Mouse (Mus musculus) T-helper 1 cell (primary cell): ENCODE measurements around the gene Slc25a1.

ENCODE experiments used
- in situ Hi-C: fragments of 300-600 bp; cut with MboI, MseI; formaldehyde crosslinking; loops from one replicate; pipeline ENCODE4 v1.15.1; 2025; ENCODE audit warnings: high pct_unique_total_duplicates

The Slc25a1 gene

DNA sequence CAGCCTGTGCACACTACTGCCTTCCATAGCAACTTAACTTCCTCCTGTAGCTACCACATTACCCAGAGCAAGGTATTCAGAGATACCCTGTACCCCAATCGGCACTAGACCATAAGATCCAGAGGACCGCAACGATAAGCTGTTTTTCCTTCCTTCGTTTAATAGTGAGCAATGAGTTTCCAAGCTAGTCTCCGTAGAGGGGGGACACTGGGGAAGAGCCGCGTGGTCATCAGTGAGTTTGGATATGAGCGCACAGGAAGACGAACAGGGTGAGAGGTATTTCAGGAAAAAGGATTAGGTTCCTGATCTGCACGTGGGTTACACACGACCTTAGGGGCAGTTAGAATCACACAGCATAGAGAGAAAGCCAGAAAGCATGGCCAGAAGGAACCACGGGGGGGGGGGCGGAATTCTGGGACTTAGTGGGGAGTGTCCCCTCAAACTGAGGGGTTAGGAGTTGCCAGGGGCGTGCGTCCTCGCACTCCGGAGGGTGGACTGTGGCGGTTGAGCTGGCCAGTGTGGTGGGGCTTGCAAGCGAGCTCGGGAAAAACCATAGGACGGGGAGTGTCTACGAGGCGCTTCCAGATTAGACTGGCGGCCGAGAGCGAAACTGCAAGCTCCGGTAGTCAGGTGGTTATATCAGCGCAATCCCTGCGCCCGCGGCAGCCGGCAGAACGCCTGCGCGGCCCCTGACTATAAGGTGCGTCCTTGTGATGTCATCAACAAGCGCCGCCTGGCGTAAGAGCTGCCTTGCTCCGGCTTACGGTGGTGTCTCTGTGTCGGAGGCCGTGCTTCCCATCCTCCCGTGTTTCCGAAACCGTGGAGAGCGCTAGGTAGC is 6.5 kb downstream of the Slc25a1 start:
- in situ Hi-C loops: no loop called here

DNA sequence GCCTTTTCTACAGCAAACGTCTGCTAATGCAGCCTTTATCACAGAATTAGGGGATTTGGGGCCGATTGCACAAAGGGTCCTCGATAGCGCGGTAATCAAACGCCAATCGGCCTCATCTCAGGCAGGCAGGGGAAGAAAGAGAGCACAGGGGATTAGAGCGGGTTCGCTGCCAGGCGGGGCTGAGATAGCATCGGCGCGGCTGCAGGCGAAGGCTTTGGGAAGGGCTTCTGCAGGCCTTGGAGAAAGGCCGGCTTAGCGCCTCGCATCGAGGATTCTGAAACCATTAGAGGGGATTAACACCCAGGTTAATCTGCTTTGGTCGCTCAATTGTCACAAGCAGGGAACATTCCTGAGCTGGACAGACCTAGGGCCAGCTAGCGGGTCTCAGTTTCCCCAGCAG is 7.4 kb downstream of the Slc25a1 start:
- in situ Hi-C loops: no loop called here

DNA sequence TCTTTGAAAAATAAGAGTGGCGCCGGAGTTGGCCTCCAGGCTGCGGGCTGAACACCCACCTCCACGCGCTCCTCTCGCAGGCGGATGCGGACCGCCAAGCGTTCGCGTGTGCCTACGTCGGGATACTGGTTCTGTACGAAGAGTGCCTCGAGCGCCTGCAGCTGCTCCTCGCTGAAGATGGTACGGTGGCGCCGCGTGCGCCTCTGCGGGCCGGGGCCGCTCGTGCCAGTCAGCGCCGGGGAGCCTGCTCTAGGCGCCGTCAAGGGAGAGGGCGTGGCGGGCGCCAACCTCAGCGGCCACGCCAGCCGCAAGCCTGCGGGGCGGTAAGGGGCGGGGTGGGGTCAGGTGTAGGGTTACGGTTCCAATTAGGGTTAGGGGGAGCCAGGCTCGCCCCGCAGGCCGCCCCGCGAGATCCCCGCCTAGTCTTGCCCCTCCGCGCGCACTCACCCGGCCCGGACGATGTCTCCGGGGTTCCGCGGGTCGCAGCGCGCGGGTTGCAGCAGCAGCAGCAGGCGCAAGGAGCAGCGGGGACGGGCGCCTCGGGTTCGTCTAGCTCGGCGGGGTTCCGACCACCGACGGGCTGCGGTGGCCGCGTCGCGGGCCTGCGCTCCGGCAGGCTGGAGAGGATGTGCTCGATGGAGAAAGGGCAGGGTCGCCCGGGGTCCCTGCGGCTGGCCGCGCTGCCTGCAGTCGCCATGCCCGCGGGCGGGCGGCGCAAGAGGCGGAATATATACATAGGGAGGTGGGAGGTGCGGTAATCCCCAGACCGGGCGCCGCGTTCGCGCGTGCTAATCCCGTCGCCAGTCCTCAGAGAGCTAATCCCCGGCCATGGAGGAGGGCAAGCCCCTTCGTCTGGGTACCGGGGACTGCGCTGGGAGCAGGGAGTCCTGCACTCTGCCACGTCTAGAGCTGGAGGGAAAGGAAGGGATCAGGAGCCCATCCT is 13.4 kb downstream of the Slc25a1 start, which contains the start of gene Gsc2:
Gene Gsc2, minus strand, starts transcription at position 753 of the 943 bp plus-strand sequence.
- in situ Hi-C loops: no loop called here

DNA sequence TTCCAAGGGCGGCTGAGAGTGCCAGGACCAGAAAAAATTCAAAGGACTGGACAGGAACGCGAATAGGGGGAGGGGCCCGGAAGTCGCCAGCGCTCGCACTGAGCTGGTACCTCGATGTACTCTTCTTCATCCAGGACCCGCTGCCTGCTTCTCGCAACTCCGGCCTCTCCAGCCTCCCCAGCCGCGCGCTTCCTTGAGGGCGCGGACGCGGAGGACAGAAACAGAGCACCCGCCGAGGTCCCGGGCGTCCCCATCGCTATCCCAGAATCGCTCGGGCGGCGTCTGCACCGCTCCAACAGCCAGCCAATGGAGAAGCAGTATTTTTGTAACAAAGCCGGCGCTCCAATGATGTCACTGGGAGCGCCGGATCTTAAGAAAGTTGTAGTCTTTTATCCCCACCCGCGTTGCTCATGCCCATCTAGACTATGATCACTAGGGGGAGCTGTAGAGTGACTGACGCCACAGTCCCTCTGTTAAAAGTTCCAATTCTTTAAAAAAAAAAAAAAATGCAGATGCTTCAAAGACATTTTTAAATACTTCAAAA is 16.9 kb downstream of the Slc25a1 start, which contains the start of gene Ess2:
Gene Ess2, minus strand, starts transcription at position 297 of the 544 bp plus-strand sequence.
- in situ Hi-C loops: no loop called here

- in situ Hi-C loops: loop anchor here (10.0 kb wide), 1 partner anchor 936 kb away; the partner anchor contains the start of genes 2510002D24Rik and Gm28539
These were observed 29.6 kb downstream of the Slc25a1 start, which contains the start of the genes Dgcr2 and Tssk2 for GRCm38 (mm10) chr16:17898462-17898861. TSS of gene Dgcr2 (minus strand) at chr16:17898562. TSS of gene Tssk2 (plus strand) at chr16:17898637.

DNA sequence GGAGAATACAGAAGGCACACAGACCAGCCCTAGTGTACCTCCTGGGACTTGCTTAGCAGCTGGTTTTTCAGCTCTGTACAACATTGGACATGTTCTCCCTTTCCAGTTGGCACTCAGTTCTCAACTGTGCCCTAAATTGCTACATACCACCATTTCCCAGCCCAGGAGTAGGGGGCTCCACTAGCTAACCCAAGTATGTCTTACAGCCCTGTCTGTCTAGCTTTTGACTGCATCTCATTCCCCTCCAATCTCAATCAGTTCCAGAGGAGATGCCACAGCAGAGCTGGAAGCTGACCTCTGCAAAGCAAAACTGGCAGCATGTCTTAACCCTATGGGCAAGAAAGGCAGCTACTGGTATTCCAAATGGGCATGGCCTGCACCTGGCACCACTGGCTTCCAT is 31.9 kb downstream of the Slc25a1 start:
- in situ Hi-C loops: loop anchor here (10.0 kb wide), 1 partner anchor 939 kb away; the partner anchor contains the start of genes 2510002D24Rik and Gm28539

DNA sequence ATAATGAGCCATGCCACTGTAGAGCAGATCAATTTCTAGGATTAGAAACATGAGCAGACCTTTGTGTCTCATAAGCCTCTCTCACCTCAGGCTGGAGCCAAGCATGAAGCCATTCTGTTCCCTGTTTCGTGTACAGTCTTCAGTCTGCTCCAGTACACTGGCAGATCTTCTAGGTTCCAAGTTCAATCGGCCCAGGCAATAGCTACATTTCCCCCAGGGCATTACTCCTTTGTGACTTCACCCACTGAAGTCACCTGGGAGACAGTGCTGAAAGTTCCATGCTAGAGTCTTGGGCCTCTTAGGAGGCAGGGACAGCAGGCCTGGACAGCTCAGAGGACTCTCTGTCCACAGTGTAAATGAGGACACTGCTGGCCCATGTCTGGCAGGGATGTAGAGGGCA is 34.1 kb downstream of the Slc25a1 start, which contains the start of gene Tssk1:
Gene Tssk1, plus strand, starts transcription at position 301 of the 400 bp plus-strand sequence.
- in situ Hi-C loops: loop anchor here (10.0 kb wide), 1 partner anchor 941 kb away; the partner anchor contains the start of genes 2510002D24Rik and Gm28539

DNA sequence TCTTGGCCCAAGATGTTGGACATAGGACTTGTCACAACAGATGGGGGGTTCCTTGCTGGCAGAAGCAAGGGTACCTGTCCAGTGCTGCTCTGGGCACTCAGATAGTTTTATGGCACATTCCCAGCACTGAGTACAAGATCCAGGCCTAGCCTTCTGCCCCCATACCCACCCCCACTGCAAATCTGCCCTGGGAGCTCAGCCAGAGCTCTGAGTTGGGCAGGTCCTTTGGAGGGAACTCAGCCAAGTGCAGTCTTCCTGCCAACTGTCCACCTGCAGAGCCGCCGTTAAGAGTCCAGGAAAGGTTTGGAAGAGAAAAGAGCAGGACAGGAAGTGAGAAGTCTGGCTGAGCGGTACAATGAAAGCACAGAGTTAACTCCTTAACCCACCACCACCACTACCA is 35.4 kb downstream of the Slc25a1 start:
- in situ Hi-C loops: loop anchor here (10.0 kb wide), 1 partner anchor 942 kb away; the partner anchor contains the start of genes 2510002D24Rik and Gm28539

GRCm38 (mm10) chr16:17891567-17891959 is 36.5 kb downstream of the Slc25a1 start, which contains the start of gene Gm20518:
TSS of gene Gm20518 (minus strand) at chr16:17891671.
- in situ Hi-C loops: loop anchor here (10.0 kb wide), 1 partner anchor 943 kb away; the partner anchor contains the start of genes 2510002D24Rik and Gm28539

DNA sequence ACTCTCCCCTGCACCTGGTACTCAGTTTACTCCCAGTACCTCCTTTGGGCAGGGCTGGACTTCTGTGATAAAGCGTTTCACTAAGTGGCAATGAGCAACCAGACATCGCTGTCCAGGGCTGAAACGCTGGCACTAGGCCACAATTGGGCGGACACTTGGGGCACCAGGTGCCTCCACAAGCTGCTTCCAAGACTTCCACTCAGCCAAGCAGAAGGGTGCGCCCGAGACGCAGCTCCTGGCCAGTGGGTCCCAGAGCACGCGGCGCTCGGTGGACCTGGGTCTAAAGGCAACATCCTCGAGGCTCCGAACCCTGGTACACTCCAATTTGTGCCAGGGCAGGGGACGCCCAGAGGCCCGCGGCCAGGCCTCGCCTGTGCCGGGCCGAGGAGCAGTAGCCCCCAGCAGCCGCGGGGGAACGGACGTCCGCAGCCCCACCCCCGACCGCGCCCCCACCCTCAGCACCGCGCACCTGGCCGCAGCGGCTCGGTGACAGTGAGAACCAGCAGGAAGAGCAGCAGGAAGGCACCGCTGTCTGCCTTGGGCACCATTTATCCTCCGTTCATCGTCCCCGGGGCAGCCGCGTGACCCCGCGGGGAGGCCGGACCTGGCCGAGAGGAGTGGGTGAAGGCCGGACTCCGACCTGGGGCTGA is 37.0 kb downstream of the Slc25a1 start:
- in situ Hi-C loops: loop anchor here (10.0 kb wide), 1 partner anchor 944 kb away; the partner anchor contains the start of genes 2510002D24Rik and Gm28539

DNA sequence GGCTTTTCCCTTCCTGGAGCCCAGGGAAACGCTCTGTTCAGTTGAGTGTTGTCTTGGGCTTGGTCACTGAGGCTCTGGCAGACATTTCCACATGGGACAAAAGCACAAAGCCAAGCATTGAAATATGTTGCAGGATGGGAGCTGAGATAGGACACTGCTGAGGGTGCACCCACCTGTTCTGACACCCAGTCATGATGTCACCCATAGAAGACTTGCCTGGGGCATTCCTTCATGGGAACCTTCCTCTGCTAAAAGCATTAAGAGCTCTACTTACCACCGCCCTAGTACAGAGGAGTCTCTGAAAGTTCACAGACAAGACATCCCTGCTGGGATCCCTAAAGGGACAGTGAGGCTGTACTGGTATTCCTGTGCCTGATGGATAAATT is 37.7 kb downstream of the Slc25a1 start:
- in situ Hi-C loops: loop anchor here (10.0 kb wide), 1 partner anchor 944 kb away; the partner anchor contains the start of genes 2510002D24Rik and Gm28539

DNA sequence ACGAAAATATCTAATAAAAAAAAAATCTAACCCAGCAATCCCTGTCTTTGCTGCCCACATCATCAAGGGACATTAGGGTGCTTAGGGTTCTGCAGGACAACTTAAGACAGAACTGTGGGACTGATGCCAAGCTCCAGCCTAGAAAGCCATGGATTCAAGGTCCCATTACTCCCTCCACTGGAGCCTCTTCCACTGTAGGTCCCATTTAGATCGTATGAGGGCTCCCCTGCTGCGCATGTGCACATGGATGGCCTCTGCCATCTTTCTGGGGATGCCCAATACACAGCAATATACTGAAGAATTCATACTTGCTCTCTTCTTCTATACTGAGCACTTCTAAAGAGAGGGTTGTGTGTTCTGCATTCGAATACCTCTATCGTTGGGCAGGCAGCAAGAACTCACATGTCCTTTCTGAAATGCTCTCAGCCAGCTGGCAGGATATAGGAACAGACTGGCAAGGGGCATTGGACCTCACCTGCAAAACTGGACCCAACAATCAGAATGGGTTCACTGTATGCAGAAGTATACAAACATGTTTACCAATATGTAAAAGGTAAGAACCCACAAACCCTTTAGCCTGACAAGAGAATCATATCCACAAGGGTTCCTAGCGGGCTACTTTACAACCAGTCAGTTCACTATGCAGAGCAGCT is 38.2 kb downstream of the Slc25a1 start:
- in situ Hi-C loops: loop anchor here (10.0 kb wide), 1 partner anchor 945 kb away; the partner anchor contains the start of genes 2510002D24Rik and Gm28539

DNA sequence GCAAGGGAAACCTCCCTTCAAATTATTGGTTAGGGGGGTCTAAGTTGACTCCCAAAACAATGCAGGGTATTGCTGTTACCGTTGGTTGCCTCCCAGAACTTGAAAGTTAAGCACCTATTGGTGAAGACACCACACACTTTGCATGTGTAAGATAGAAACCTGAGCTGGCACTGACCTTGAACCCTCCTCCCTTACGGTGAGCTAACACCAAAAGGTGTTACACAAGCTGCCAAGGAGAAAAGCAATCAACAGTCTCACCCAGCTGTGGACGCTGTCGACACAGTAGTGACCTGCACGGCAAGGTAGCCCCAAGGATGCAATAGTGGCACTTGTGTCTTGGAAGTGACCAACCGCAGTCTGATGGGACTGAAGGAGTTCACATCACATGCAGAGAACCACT is 43.9 kb downstream of the Slc25a1 start:
- in situ Hi-C loops: no loop called here

GRCm38 (mm10) chr16:17882196-17882595 is 45.8 kb downstream of the Slc25a1 start:
- in situ Hi-C loops: no loop called here

GRCm38 (mm10) chr16:17879571-17879970 is 48.4 kb downstream of the Slc25a1 start:
- in situ Hi-C loops: no loop called here

GRCm38 (mm10) chr16:17876096-17876495 is 51.9 kb downstream of the Slc25a1 start:
- in situ Hi-C loops: no loop called here
